Mouse (Mus musculus) thymus, postnatal 10 days (tissue): ENCODE measurements at regions not wholly inside any gene's neighbourhood (a gene's known extent, or its start where the extent isn't known, plus 50 kb on each side); places are given as distances from the start of the nearest gene placed in this dataset.
A peak's percentile ranks its signal among the peaks of the same experiment; 100 is the strongest.

Source experiments
- DNase-seq, 2 experiments: peaks; one replicate each; pipeline ENCODE4 v3.0.0; 2021; ENCODE audit warnings: low spot score in 2 of 2

GRCm38 (mm10) chr14:36623036-36623435 is 345.5 kb downstream of the Ccser2 start:
- DNase-seq, result no peak

GRCm38 (mm10) chr14:36618459-36619085 is 350.0 kb downstream of the Ccser2 start:
- DNase-seq, result no peak

- no peak for DNase-seq
Observed at GRCm38 (mm10) chr14:36617987-36618386, 350.6 kb downstream of the Ccser2 start.

DNA sequence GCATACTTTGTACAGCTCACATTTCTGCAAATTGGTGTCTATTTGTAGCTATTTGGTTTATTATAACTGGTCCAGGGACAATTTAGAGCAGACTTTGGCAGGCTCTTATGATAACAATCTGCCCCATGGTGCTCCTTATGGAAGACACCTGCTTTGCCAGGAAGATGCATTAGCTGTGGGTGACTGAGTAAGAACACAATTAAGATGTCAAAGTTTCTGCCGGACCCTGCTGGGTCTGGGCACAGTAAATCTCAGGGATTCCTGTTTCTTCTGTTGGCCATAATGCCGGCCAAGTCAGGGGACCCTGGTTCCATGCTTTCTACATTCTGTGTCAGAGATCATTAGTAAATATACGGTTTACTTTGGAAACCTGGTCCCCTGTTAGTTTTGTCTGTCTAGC is 353.7 kb downstream of the Ccser2 start:
- no peak for DNase-seq

DNA sequence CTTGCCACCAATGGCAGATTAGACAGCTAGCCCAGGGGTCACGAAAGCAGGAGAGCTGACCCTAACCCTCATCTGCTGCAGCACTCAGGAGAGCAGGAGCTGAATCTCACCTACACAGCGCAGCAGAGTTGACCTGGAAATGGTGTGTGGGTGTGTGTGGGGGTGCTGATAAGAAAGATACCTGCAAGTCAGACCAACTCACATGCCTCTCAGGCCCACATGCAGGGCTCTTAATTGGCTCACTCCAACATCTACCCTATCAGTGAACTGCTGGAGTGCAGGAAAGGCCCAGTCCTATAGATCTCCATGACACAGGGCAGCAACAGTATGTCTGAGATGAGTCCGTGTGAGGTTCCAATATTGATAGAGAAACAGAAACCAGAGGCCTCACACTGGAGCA is 355.7 kb downstream of the Ccser2 start:
- DNase-seq, result no peak

DNA sequence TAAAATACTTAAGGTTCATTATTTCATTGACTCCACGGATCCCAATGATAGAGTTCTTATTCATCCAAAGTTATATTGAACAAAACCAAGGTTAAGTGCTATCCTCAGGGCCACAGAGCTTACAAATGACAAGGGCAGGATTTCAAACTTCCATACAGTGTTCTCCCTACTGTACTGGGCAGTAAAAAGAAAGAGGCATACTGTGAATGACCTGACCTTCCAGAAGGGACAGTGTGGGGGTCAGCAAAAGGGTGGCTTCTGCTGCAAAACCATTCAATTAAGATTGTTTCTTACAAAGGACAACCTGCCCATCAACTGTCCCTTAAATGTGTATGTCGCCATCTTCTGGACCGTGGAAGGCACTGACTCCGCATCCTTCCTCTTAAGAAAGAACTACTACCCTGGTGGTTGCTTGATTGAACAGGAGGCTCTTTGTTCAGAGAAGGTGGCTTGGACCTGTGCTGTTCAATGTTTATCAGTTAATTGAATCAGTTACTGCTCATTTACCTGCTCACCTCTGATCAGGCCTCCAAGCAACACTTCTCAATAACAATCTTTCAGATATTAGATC is 384.4 kb downstream of the Ccser2 start:
- DNase-seq, result peak in 1 of 2 experiments; percentile 3

DNA sequence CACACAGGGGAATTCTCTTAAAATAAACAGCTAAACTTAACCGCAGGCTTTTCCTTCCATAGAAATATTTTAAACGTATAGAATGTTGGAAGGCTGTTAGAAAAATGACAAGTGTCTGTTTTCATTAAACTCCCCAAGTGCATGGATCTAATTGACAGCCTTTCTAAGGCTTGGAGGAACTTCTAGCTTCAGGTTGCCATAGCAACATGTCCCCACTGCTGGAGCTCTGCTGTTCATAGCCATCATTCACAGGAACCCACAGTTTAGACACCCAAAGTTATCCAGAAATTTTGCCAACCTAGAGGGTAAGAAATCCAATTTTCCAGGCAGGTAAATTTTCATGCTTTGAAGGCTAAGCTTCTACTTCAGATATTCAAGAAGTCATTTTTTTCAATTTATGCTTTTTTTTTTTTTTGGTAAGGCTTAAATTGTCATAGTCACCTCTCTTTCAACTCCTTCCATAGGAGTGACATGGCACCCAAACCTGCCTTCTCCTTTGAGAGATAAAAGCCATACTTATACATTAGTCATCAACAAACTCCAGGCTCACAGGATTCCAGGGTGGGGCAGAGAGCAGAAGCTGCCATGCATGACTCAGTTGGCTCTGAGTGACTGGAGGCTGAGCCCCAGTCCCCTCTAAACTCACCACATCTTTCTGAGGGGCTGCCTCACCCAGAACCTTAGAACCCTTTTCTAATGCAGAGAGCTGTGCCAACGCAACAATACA is 385.1 kb downstream of the Ccser2 start:
- DNase-seq, result no peak

DNA sequence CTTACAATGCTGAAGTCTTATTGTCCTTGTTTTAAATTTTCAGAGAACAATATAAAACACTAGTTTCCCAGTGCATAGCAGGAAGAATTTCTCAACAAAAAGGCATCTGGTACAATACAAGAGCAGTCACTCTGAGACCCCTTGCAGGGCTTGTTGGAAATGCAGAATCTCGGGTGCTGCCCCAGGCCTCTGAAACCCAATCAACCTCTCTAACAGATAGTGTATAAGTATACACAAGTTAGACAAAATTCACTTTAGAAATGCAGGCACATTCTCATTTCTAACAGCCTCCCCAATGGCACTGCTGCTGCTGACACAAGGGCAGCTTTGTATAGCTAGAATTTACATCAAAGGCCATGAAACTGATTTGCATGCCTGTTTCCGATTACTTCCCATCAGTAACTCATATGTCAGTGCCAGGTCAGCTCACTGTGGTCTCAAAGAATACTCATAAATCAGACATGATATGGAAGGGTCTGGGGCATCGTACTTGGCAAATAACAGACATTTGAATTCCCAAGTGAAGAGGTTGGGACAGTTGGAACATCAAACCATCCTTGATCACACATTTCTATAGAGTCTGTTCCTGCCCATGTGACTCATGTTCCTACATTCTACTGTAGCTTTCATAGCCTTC is 405.2 kb downstream of the Ccser2 start:
- DNase-seq, result no peak

GRCm38 (mm10) chr14:36537402-36537801 is 431.2 kb downstream of the Ccser2 start:
- no peak for DNase-seq

DNA sequence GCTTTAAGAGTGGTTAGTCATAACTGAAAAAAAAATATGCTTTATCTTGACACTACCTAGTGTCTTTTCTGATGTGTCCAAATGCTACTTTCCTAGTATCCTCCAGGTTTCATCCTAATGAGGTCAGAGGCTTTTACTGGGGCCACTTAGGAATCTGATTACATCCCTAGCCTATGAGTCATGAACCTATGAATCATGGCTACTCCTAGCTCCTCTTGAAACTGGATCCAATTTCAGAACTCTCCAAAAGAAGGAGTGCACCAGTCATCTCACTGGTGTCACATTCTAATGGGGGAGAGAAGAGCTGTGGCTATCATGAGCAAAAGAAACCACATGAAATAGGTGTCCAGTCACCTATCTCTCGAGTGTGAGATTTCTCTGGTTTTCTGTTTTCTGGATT is 432.6 kb downstream of the 4930474N05Rik start:
- no peak for DNase-seq

DNA sequence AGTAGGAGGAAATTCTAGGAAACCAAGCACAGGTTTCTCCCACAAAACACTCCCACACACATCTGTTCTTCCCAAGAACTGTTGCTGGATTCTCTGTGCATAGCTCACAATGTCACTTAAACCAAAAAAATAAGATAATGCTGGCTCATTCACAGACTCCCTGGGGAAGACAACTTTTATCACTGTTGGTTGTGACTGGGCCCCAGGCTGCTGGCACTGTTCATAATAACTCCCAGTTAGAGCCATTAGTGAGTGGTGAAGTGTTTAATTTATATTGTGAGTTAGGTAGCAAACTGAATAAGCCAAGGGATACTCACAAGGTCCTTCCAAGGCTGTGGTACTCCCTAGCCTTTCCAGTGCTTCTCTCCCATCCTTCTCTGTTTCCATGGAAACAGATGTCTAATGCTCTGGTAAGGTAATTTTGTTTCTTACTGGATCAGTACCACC is 430.9 kb downstream of the 4930474N05Rik start:
- no peak for DNase-seq

GRCm38 (mm10) chr14:36502076-36502994 is 407.6 kb downstream of the 4930474N05Rik start:
- no peak for DNase-seq

DNA sequence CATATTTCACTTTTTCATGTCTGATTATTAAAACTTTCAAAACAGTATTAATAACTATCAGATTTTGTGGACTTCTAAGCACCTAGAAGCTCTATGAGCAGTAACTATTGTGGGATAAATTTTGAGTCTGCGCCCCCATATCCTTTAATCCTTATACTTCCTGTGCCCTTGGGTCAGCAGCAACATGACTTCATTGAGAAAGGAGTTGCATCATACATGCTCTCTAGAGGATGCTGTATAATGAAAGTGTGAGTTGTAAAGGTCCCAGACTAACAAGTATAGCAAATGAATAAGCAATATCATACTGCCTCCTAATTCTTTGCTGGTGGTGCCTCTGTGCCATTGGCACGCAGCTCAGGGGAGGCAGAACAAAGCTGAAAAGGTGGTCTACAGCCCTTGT is 404.6 kb downstream of the 4930474N05Rik start:
- DNase-seq, result no peak

DNA sequence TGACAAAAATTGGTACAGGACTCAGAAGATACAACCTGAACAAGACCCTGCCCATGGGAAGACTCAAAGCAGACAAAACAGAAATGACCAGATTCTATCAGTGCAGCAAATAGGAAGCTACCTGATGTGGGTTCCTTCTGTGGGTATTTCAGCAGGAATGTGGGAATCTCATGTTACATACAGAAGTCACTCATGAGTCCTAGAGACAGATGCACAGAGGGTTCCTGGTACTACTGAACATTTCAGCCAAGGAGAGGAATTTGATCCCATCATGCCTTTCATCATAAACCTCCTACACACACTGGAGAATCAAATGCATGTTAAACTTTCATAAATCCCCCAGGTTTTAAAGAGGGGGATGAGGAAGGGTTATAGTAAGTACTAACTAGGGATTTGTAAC is 390.8 kb downstream of the 4930474N05Rik start:
- DNase-seq, result no peak

DNA sequence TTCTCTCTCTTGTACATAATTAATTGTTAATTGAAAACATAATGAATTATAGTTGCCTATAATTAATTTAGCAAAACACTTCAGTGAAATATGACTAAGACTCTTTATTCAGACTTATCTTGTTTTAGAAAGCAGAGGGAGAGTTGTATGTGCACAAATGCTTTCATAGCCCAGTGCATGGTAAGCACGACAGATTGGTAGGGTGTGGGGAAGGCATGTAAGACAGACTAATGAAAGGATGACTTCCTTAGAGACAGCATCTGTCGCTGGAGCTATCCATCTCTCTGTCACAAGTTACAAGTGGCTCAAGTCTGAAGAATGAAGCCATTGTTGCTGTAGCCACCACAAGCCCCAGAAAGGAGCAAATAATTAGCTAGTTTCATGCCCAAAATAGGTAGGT is 376.9 kb downstream of the 4930474N05Rik start:
- no peak for DNase-seq

GRCm38 (mm10) chr14:36470362-36470761 is 375.6 kb downstream of the 4930474N05Rik start:
- DNase-seq, result no peak

DNA sequence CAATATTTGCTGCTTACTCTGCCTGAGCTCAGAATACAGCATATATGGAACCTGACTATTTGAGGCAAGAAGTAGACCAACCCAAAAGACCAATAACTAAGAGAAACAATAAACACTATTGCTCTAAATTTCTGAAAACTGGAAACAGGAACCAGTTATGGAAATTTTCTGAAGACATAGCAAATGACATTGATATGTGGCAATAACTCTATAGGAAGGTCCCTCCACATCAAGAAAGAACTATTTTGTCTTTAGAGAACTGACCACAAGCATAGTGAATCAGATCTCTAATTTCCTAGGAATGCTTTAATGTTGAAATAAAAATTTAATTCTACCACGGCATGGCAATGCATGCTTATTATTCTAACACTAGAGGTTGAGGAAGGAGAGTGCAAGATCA is 358.3 kb downstream of the 4930474N05Rik start:
- no peak for DNase-seq

DNA sequence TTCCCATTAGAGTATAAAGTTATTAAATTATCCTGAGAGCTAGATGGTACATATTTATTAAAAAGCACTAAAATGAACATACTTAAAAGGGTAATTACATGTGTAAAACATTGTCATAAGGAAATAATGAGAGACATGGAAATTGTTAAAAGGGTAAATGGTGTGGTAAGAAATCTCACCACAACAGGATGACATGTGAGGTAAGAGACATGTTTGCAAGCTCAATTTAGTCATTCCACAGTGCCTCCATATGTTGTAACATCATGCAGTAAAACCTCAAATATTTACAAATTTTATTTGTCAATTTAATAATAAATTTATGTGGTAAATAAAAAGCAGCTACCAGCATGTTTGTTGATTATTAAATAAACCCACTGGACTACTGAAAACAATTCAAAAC is 355.4 kb downstream of the 4930474N05Rik start:
- DNase-seq, result no peak

GRCm38 (mm10) chr14:36414656-36415273 is 320.0 kb downstream of the 4930474N05Rik start:
- no peak for DNase-seq

GRCm38 (mm10) chr14:36414180-36414579 is 319.5 kb downstream of the 4930474N05Rik start:
- no peak for DNase-seq
